Comparison of ENCODE assay signal across 24 mouse cellular contexts in genomic region chr17:8977271-8977670, GRCm38 (mm10). TPM values are rescaled to one million over a fixed set of nuclear protein-coding genes. Genes with fewer than 3 reads are reported as not detected.
DNase-seq lines count a peak whose midpoint lies in the region; ATAC-seq and TF ChIP-seq lines count a peak whose summit lies in the region.
"Had no signal": no experiment of that assay in that cellular context is flagged by ENCODE, and none has a peak within 500 bp of the region (broad histone marks: within the 10 kb centered on the region; RNA-seq: fewer than 3 reads in every experiment).

No protein-coding gene starts in this region.

- no peaks in the 10 kb centered on the region for H3K27me3 ChIP-seq in forebrain, embryonic 11.5 days (ENCODE audit: control insufficient read depth, insufficient read depth, low read length)
- H3K27me3 ChIP-seq: embryonic facial prominence, embryonic 12.5 days; forebrain, embryonic 12.5 days had no signal

- H3K4me1 ChIP-seq in bone marrow macrophage, adult 2 months (ENCODE audit: control insufficient read depth, insufficient read depth, low read length): peaks cover 14% of the 10 kb centered on the region
- H3K4me1 ChIP-seq in forebrain, embryonic 11.5 days (replicated peaks; ENCODE audit: control insufficient read depth, insufficient read depth, low read length): peaks cover 3% of the 10 kb centered on the region; the same call in 1 of the 2 replicates

- no peaks in the 10 kb centered on the region for H3K36me3 ChIP-seq in forebrain, embryonic 11.5 days (ENCODE audit: control insufficient read depth, insufficient read depth, low read length)
- H3K36me3 ChIP-seq: embryonic facial prominence, embryonic 12.5 days; G1E had no signal

- H3K4me2 ChIP-seq in forebrain, embryonic 11.5 days (ENCODE audit: low read depth, low read length, severe bottlenecking): no peak overlapping the region
- H3K4me2 ChIP-seq: embryonic facial prominence, embryonic 12.5 days; forebrain, embryonic 12.5 days had no signal

- DNase-seq in frontal cortex, postnatal 36 days (ENCODE audit: low spot score in 2 of 2): no peak
- DNase-seq in cerebellum, postnatal 10 days: no peak
- no peak for DNase-seq in forebrain, embryonic 11.5 days (ENCODE audit: low spot score)
- DNase-seq: adrenal gland, adult 8-10 months; adrenal gland, postnatal 14 days; adrenal gland, postnatal 36 days; B cell, adult 2 months; cerebellum, adult 11 months; cerebellum, adult 18-20 months; cerebellum, adult 8-10 months; cerebellum, adult 9-11 months; cerebellum, postnatal 25 days had no signal

- H3K4me3 ChIP-seq in bone marrow macrophage, adult 2 months (ENCODE audit: insufficient read depth, low read length): no peak overlapping the region
- H3K4me3 ChIP-seq in forebrain, embryonic 11.5 days (ENCODE audit: low read depth, low read length): no peak overlapping the region
- H3K4me3 ChIP-seq: embryonic facial prominence, embryonic 10.5 days; embryonic facial prominence, embryonic 12.5 days; forebrain, embryonic 12.5 days had no signal

- peak; percentile 44; the same call in 1 of the 2 replicates for ATAC-seq in frontal cortex, adult (ENCODE audit: low TSS enrichment)
- peak; percentile 35; the same call in 1 of the 2 replicates for ATAC-seq in megakaryocyte, adult 5-6 weeks (ENCODE audit: poor library complexity, severe bottlenecking)
- ATAC-seq in forebrain, embryonic 11.5 days (replicated peaks; ENCODE audit: low FRiP score): no peak
- ATAC-seq: activated CD4-positive, CD25-positive, alpha-beta regulatory T cell, adult 4 months; CD4-positive, CD25-positive, alpha-beta regulatory T cell, adult 4 months; forebrain, embryonic 14.5 days; forebrain, embryonic 16.5 days; Patski had no signal

- H3K27ac ChIP-seq in bone marrow macrophage, adult 2 months (ENCODE audit: insufficient read depth, low read depth, low read length): 0 out of 2 replicates have a peak overlapping the region, but pooled peaks have one; percentile 9
- H3K27ac ChIP-seq in forebrain, embryonic 11.5 days (ENCODE audit: low read depth, low read length): no peak overlapping the region
- H3K27ac ChIP-seq: embryonic facial prominence, embryonic 10.5 days; embryonic facial prominence, embryonic 12.5 days; forebrain, embryonic 12.5 days had no signal

- no peak overlapping the region for H3K9ac ChIP-seq in forebrain, embryonic 11.5 days (ENCODE audit: low read length)
- H3K9ac ChIP-seq: embryonic facial prominence, embryonic 12.5 days; forebrain, embryonic 12.5 days had no signal

- no peak for TF ChIP-seq POLR2A in bone marrow macrophage, adult 2 months (IDR thresholded peaks at IDR 0.05; ENCODE audit: borderline replicate concordance, low read depth, low read length)

- no peaks in the 10 kb centered on the region for H3K9me3 ChIP-seq in forebrain, embryonic 11.5 days (ENCODE audit: control insufficient read depth, low read length)
- H3K9me3 ChIP-seq: embryonic facial prominence, embryonic 10.5 days; embryonic facial prominence, embryonic 12.5 days; forebrain, embryonic 12.5 days had no signal

- 79% methylated on average over 2 of the region's 2 CpGs for WGBS in forebrain, embryonic 11.5 days

- no peak for TF ChIP-seq CTCF in bone marrow macrophage, adult 2 months (IDR thresholded peaks at IDR 0.05; ENCODE audit: low read depth, low read length)

RNA-seq across cellular contexts. Expression of gene 1700010I14Rik, which starts 10.9 kb away (rescaled TPM):
- 2.9 and 3.4 TPM in 2 replicates for polyA plus RNA-seq in bone marrow macrophage, adult 2 months (2012; ENCODE audit: insufficient read depth, insufficient read length, missing spikeins)
- 1.3 and 2.8 TPM in 2 replicates for total RNA-seq in megakaryocyte, adult 5-6 weeks (2015)
- 1.9 and 3.2 TPM in 2 replicates for total RNA-seq in megakaryocyte, adult 5-6 weeks (2017)
- polyA plus RNA-seq in forebrain, embryonic 11.5 days (2014; fragmentation: Nextera tagmentation; extraction: Ambion mirVana): 2.6 and 2.9 TPM in 2 replicates
- total RNA-seq: G1E had no signal
- polyA plus RNA-seq: G1E had no signal
